Mouse (Mus musculus): ENCODE results near the gene Usp7. TPM values are rescaled to one million over a fixed set of nuclear protein-coding genes. Genes with fewer than 3 reads are reported as not detected.

Gene Usp7
- 100 to 1,000 TPM; 155 to 160 TPM for total RNA-seq (2021)

DNA sequence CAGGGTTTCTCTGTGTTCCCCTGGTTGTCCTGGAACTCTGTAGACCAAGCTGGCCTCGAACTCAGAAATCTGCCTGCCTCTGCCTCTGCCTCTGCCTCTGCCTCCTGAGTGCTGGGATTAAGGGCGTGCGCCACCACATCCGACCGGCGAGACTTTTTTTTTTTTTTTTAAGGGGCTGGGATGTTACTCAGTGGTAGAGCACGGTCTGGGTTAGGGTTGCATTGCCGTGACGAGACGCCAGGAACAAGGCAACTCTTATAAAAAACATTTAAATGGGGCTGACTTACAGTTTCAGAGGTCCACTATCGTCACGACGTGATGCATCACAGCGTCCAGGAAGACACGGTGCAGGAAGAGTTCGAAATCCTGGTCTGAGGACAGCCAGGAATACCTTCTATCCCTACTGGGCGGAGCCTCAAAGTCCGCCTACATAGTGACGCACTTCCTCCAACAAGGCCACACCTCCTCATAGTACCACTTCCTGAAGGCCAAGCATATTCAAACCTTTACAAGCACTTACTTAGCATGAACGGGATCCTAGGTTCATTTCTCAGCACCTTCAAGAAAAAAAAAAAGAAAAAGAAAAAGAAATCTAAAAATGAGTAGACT, at the start of gene Usp7:
Gene Usp7, minus strand, starts transcription at position 360 of the 609 bp plus-strand sequence.
- no peak for DNase-seq (ENCODE audit: low spot score in 2 of 2)
- intact Hi-C loops (cut with DNase I): no loop called here

DNA sequence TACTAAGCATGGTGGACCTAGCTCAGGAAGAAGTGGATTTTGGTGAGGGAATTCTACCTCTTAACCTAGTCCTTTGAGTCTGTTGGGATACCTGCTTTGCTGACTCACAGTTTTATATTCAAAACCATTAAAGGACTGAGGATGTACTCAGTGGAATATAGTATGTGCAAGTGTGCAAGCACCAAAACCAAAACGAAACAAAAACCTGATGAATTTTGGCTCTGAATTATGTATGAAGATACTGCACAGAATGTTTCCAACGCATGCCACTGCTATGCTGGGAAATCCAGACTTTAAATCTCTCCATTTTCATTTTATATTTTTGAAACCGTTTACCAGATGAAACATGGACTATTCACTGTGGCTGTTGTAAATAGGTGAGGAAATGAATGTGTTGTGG, 48.4 kb upstream of the Usp7 start:
- DNase-seq (ENCODE audit: low spot score in 2 of 2): peak in 1 of 2 experiments; percentile 27
- intact Hi-C loops (cut with DNase I): loop anchor here (1.0 kb wide), 1 partner anchor 19 kb away; no protein-coding TSS in a partner anchor

DNA sequence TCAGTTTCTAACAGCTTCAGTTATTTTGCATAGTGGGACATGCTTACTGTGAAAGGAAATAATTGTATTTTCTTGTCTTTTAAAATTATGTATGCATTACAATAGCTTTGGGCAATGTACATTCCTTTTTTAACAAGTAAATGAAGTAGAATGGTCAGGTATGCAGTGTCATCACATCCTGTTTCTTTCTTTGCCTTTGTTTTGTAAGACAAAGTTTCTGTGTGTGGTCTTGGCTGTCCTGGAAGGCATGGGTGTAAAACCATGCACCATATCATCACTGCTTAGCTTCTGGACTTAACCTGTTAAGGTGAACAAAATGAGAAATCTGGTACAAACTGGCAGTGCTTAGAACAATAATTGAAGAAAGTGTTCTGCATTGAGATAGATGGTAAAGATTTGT, 46.8 kb upstream of the Usp7 start:
- no peak for DNase-seq (ENCODE audit: low spot score in 2 of 2)
- intact Hi-C loops (cut with DNase I): loop anchor here (10.0 kb wide), 1 partner anchor 154 kb away; the partner anchor contains the start of gene Gm5767

DNA sequence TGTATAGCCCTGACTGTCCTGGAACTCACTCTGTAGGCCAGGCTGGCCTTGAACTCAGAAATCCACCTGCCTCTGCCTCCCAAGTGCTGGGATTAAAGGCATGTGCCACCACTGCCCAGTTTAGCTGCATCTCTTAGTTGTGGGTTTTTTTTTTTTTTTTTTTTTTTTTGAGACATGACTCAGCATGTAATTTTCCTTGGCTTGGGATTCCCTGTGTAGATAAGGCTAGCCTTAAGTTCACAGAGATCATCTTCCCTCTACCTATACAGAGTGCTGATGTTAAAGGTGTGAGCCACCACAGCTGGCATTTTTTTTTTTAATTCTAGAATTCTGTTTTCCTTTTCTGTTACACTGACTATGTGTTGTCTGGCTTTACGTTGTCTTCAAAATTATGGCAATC, 45.5 kb upstream of the Usp7 start:
- intact Hi-C loops (cut with DNase I): loop anchor here (10.0 kb wide), 1 partner anchor 153 kb away; the partner anchor contains the start of gene Gm5767

DNA sequence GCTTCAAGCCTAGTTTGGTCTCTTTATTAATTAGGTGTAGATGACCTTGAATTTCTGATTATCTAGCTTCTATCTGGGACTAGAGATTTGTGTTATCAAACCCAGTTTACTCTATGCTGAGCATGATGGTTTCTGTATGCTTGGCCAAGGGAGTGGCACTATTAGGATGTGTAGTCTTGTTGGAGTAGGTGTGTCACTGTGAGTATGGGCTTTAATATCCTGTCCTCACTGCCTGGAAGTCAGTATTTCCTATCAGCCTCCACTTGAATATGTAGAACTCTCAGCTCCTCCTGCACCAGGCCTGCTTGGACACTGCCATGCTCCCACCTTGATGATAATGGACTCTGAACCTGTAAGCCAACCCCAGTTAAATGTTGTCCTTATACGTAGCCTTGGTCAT, 44.8 kb upstream of the Usp7 start:
- intact Hi-C loops (cut with DNase I): loop anchor here (10.0 kb wide), 1 partner anchor 152 kb away; the partner anchor contains the start of gene Gm5767
- no peak for DNase-seq (ENCODE audit: low spot score in 2 of 2)

More for the DNA sequence above, 45.5 kb upstream of the Usp7 start:
- no peak for DNase-seq (ENCODE audit: low spot score in 2 of 2)

DNA sequence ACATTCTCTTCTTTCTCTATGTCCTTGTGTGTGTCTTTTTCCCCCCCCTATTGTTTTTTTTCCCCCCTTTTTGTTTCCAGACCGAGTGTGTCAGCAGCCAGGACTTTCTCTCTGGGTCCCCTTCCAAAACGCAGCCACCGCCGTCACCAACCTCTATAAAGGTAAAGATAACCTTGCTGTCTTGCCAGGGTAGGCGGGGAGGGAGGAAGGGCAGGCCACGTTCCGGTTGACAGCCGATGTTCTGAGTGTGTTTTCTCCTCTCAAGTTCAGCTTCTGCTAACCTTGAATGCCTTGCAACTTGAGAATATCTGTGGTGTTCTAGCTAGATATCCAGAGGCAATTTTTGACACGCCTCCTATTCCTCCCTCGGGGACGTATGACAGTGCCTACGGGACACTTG, 39.1 kb upstream of the Usp7 start:
- no peak for DNase-seq (ENCODE audit: low spot score in 2 of 2)
- intact Hi-C loops (cut with DNase I): loop anchor here (2.0 to 10.0 kb wide), 2 partner anchors 62 to 146 kb away; partner anchors contain the start of gene Gm5767

DNA sequence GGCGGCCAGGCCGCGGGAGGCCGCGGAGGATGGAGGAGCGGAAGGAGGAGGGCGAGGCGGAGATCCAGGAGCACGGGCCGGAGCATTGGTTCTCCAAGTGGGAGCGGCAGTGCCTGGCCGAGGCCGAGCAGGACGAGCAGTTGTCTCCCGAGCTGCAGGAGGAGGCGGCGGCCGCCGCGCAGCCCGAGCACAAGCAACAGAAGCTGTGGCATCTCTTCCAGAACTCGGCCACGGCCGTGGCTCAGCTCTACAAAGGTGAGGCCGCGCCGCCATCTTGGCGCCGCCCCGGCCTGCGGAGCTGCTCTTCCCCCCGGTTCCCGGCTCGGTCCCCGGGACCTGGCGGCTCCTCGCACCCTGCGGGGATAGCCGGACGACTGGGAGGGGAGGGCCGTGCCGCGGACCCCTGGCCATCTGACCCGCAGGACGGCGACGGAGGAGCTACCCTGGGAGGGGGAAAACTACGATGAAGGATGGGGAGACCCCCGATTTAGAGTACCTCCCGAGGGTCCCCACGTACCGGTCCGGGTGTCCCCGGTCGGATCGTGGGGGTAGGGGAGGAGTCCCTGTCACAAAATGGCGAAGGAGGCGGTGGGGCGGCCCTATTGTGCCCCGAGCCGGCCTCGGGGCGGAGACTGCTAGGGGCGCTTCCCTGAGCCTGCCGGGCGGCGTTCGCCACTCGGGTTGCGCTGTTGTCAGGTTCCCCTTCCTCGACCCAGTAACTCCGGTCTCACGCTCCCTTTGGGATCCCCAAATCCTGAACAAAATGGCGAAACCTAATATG, 38.5 kb upstream of the Usp7 start:
- intact Hi-C loops (cut with DNase I): loop anchor here (2.0 to 10.0 kb wide), 2 partner anchors 62 to 146 kb away; partner anchors contain the start of gene Gm5767
- peak; percentile 56 to 59 for DNase-seq (ENCODE audit: low spot score in 2 of 2)

DNA sequence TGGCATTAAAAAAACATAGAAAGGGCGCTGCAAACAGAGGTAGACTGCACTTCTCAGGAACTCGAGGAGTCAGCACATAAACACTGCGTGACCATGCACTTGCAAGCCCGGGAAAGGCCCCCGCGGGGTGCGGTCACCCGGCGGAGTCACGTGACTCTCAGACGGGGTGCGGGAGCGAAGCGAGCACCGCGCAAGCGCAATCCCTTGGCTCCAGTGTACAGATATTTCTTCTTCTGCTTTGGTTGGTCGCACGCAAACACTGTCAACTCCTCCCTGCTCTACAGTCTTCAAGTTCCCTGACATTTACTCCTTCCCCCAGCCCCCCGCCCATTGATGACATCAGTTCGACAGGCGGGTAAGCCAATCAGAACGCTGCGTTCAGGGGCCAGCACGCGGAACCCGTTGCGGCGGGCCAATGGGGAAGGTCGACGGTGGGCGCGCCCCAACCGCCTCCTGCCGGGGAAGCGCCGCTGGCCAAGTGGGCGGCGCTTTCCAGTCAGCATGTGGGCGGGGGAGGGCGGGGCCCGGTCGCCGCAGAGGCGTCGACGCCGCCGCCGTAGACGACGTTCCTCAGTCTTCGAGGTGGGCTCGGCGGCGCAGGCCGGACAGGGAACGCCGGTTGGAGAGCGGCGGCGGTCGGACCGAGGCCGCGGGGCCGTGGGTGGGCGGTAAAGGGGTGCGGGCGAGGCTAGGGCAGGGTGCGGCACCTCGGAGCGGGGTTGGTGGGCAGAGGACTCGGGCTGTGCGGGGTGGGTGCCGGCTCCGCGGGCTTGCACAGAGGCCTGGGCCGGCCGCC, 37.7 kb upstream of the Usp7 start, which contains the start of gene 1810013L24Rik:
Gene 1810013L24Rik, plus strand, starts transcription at position 537 of the 796 bp plus-strand sequence.
- peak; percentile 96 to 99 for DNase-seq (ENCODE audit: low spot score in 2 of 2)
- intact Hi-C loops (cut with DNase I): loop anchor here (1.0 to 10.0 kb wide), 3 partner anchors 61 to 145 kb away; partner anchors contain the start of gene Gm5767

DNA sequence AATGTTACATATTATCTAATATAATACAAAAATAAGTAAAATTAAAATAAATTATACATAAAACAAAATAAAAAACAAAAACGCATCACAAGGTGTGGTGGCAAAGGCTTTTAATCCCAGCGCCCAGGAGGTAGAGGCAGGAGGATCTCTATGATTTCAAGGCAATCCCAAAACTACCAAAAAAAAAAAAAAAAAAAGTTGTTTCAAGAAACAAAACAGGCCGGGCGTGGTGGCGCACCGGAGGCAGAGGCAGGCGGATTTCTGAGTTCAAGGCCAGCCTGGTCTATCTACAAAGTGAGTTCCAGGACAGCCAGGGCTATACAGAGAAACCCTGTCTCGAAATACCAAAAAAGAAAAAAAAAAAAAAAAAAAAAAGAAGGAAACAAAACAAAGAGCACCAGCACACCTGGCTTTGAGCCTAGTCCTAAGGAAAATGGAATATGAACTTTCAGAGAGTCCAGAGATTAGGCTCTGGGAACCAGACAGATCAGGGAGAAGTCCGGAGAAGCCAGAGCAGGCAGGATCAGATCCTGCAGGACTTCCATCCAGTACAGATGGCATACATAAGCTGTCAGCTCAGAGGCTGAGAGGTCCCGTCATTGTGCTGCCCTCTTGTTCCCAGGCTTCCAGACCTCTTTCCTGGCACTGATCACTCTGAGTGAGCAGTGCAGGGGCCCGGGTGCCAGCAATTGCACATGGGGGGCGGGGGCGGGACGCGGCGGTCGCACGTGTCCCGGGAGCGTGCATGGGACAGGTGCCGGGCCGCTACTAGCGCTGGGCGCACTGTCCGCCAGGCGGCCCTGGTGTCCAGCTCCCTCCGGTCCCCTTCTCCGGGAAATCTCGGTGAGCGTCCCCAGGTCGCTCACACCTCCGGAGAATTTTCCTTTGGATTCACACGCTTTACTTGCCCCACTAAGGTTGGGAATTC, 36.8 kb upstream of the Usp7 start:
- peak in 1 of 2 experiments; percentile 73 for DNase-seq (ENCODE audit: low spot score in 2 of 2)
- intact Hi-C loops (cut with DNase I): loop anchor here (1.0 kb wide), 1 partner anchor 90 kb away; no protein-coding TSS in a partner anchor

DNA sequence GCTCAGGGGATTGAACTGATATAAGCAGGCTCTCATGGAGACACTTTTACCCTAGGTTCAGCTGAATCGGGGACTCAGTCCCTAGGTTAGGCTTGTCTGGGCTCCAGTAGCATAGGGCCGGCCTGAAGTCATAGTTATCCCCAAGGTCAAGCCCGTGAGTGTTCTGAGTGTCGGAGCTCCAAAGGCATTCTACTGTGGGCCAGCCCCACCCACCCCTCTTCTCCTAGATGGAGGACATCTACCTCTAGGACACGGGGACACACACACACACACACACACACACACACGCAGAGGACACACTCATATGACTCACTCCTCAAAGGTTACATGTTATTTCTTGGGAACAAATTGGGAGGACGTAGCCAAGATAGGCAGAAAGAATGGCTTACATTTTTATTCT, 35.3 kb upstream of the Usp7 start:
- intact Hi-C loops (cut with DNase I): no loop called here
- no peak for DNase-seq (ENCODE audit: low spot score in 2 of 2)

DNA sequence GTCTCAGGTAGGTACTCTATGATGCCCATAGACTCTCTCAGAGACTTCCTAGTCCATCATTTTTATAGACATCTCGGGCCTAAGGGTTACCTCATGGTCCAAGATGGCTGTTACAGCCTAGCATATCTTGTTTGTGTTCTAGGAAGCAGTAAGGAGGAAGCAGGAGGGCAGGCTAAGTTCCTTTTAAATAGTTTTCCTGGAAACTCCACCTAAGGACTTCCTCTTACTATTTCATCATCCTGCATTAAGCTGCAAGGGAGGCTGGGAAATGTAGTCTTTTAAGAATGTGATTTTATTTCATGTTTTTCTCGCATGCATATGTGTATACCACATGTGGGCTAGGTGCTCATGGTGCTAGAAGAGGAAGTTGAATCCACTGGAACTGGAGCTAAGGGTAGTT, 31.6 kb upstream of the Usp7 start:
- intact Hi-C loops (cut with DNase I): no loop called here

DNA sequence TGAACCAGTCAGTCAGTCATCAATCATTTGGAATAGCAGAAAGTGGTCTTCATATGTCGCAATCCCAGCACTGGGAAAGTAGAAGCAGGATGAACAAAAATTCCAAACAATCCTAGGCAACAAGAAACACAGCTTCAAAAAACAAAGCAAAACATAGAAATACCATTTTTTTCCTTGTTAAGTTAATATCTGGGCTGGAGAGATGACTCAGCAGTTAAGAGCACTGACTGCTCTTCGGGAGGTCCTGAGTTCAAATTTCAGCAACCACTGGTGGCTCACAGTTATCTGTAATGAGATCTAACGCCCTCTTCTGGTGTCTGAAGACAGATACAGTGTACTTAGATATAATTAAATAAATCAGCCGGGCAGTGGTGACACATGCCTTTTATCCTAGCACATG, 30.5 kb upstream of the Usp7 start:
- DNase-seq (ENCODE audit: low spot score in 2 of 2): no peak

More for the DNA sequence above, 31.6 kb upstream of the Usp7 start:
- no peak for DNase-seq (ENCODE audit: low spot score in 2 of 2)

DNA sequence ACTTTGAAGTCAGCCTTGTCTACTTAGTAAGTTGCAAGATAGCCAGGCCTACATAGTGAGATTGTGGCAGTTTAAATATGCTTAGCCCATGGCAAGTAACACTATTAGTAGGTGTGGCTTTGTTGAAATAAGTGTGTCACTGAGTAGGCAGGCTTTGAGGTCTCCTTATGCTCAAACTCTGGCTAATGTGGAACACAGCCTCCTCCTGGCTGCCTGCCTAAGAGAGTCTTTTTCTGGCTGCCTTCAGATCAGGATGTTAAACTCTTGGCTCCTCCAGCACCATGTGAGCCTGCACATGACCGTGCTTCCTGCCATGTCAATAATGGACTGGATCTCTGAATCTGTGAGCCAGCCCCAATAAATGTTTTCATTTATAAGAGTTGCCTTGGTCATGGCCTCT, 29.3 kb upstream of the Usp7 start:
- intact Hi-C loops (cut with DNase I): loop anchor here (1.0 kb wide), 1 partner anchor 19 kb away; no protein-coding TSS in a partner anchor
- DNase-seq (ENCODE audit: low spot score in 2 of 2): peak; percentile 49 to 88

More for the DNA sequence above, 30.5 kb upstream of the Usp7 start:
- intact Hi-C loops (cut with DNase I): no loop called here

DNA sequence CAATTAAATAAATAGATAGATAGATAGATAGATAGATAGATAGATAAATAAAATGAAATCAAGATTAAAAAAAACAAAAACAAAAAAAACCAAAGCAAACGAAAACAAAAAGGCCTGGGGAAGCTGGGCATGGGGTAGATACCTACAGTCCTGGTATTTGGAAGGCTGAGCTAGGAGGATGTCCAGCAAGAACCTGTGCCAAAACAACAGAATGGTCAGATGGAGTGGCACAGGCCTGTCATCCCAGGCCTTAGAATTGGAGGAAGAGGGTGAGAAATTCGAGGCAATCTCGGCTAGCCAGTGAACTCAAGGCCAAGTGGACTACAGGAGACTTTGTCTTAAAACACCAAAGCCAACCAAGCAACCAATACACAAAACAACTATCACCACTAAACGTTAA, 25.8 kb upstream of the Usp7 start:
- intact Hi-C loops (cut with DNase I): no loop called here
- DNase-seq (ENCODE audit: low spot score in 2 of 2): no peak

DNA sequence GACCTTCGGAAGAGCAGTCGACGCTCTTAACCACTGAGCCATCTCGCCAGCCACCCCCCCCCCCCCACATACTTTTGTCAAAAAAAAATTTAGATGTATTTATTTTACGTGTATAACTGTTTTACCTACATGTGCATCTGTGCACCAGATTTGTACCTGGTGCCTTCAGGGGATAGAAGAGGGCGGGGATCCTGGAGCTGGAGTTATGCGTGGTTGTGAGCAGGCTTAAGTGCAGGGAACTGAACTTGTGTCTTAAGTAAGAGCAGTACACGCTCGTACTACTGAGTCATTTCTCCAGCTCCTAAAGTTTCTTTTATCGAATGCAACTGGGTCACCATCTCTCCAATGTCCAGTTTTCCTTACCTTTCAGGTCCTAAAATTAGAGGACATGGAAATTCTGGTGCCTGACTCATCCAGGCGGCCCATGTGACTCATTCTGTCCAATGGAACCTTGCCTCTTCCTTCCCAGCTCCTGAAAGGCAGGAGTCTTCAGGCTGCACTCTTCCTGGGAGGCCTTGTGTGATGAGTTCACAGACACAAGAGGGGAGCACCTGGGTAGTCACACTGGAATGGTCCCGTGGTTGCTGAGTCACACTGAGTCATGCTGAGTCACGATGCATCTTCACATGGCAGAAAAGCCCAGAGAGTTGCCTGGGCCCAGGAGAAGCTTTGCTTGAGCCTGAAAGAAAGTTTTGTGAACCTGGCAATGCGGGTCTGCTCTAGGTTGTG, 18.5 kb upstream of the Usp7 start:
- intact Hi-C loops (cut with DNase I): no loop called here
- peak in 1 of 2 experiments; percentile 77 for DNase-seq (ENCODE audit: low spot score in 2 of 2)

DNA sequence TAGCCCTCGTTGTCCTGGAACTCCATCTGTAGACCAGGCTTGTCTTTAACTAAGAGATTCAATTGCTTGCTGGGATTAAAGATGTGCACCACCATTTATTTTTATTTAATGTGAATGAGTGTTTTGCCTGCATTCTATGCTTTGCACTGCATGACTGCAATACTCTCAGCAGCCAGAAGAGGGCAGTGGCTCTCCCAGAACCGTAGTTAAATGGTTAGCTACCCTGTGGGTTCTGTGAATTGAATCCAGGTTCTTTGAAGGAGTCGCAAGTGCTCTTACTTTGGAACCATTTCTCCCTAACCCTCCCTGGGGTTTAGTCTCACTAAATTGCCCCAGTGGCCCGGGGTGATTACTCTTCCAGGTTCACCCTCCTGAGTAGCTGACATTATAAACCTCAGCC, 14.6 kb upstream of the Usp7 start:
- intact Hi-C loops (cut with DNase I): no loop called here
- no peak for DNase-seq (ENCODE audit: low spot score in 2 of 2)

DNA sequence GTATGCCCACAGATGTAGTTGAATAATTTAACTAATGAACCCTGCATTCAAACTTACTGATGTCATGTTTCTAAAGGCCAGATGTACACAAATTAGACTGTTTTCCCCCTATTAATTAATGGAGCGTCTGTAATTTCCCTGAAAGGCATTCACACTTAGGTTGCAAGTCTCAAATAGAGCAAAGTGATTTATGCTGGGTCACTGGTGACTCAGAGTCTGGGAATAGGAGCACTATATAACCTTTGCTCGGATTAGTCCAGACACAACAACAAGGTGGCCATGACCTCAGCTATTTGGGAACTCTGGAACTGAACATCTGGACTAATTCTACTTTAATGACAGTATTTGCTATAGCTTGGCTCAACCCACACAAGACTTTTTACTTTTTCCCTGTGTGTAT, 3.8 kb upstream of the Usp7 start:
- intact Hi-C loops (cut with DNase I): no loop called here
- DNase-seq (ENCODE audit: low spot score in 2 of 2): no peak

DNA sequence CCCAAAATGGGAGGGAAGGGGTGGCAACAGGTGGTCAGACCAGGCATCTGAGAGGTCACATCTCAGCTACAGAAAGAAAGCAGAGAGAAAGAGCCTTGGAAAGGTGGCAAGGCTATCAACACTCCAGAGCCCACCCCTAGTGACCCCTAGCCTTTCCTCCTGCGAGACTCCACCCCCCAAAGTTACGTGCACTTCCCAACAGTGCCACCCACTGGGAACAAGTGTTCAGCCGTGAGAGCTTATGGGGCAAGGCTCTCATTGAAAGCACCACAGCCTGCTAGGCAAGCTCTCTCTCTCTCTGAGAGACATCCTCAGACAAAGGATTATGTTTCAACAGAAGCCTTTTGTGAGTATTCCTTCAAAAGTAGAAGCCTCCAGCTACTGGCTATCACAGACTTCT, 2.8 kb upstream of the Usp7 start:
- no peak for DNase-seq (ENCODE audit: low spot score in 2 of 2)
- intact Hi-C loops (cut with DNase I): no loop called here
